31 mouse cellular contexts compared by ENCODE assay signal in the genomic region with DNA sequence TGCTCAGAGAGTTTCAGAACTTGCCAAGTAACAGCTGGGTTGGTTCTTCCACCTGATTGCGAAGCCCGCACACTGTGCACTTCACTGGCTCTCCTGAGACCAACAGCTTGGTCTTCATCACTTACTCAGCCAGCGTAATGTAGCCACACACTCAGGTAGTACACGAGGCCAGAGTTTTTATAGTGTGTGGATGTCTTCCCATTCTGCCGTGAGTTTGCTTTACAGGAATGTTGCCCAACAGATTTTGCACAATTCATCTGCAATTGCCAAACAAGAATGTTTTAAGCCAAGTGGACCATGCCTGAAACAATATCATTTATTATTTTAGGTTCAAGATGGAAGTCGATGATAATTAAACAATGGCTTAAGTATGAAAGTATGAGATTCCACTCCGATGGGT. TPM values are rescaled to one million over a fixed set of nuclear protein-coding genes. Genes with fewer than 3 reads are reported as not detected.
A peak's percentile ranks its signal among the peaks of the same experiment; 100 is the strongest.
DNase-seq lines count a peak whose midpoint lies in the region; ATAC-seq lines count a peak whose summit lies in the region.
"Had no signal": no experiment of that assay in that cellular context is flagged by ENCODE, and none has a peak within 500 bp of the region (broad histone marks: within the 10 kb centered on the region; RNA-seq: fewer than 3 reads in every experiment).

No protein-coding gene starts in this region.

- H3K9ac ChIP-seq in liver, embryonic 16.5 days (ENCODE audit: low read depth, low read length) = no peak overlapping the region
- H3K9ac ChIP-seq in liver, embryonic 11.5 days (ENCODE audit: low read depth, low read length) = no peak overlapping the region
- H3K9ac ChIP-seq: embryonic facial prominence, embryonic 13.5 days; intestine, embryonic 15.5 days; limb, embryonic 12.5 days; liver, embryonic 14.5 days; midbrain, embryonic 12.5 days; neural tube, embryonic 13.5 days had no signal

- DNase-seq in liver, embryonic 11.5 days (ENCODE audit: low spot score) = no peak
- DNase-seq in adipocyte (ENCODE audit: low spot score) = peak; percentile 77
- DNase-seq in fat pad, adult 2 months (ENCODE audit: extremely low read depth, low read depth, low spot score) = peak; percentile 87
- DNase-seq in gastrocnemius, adult 8-10 months (ENCODE audit: low spot score in 2 of 2) = no peak
- no peak for DNase-seq in hindbrain, embryonic 10.5 days (ENCODE audit: low spot score)
- DNase-seq: adrenal gland, postnatal 36 days; B cell, adult 2 months; cerebellum, adult 11 months; cerebellum, adult 9-10 months; cerebellum, postnatal 36 days; gastrocnemius, adult 2 months; heart, postnatal 14 days; kidney, adult 2 months; kidney, postnatal 36 days; right cerebral cortex, postnatal 4 days; thymus, adult 18-20 months; thymus, postnatal 36 days had no signal

- no peaks in the 10 kb centered on the region for H3K9me3 ChIP-seq in liver, embryonic 16.5 days (replicated peaks; ENCODE audit: control insufficient read depth, low read length)
- no peaks in the 10 kb centered on the region for H3K9me3 ChIP-seq in liver, embryonic 11.5 days (ENCODE audit: control insufficient read depth, low read length)
- no peaks in the 10 kb centered on the region for H3K9me3 ChIP-seq in hindbrain, embryonic 10.5 days
- H3K9me3 ChIP-seq: embryonic facial prominence, embryonic 13.5 days; intestine, embryonic 15.5 days; limb, embryonic 12.5 days; megakaryocyte, embryonic 14.5 days; midbrain, embryonic 12.5 days; neural tube, embryonic 13.5 days had no signal

- H3K4me3 ChIP-seq in liver, embryonic 16.5 days (ENCODE audit: low read depth, low read length) = no peak overlapping the region
- H3K4me3 ChIP-seq in liver, embryonic 11.5 days (ENCODE audit: low read depth, low read length) = no peak overlapping the region
- no peak overlapping the region for H3K4me3 ChIP-seq in hindbrain, embryonic 10.5 days
- H3K4me3 ChIP-seq: embryonic facial prominence, embryonic 13.5 days; gastrocnemius, adult 2 months; intestine, embryonic 15.5 days; layer of hippocampus, adult 2 months; left cerebral cortex, adult 2 months; limb, embryonic 12.5 days; megakaryocyte, embryonic 14.5 days; midbrain, embryonic 12.5 days; neural tube, embryonic 13.5 days had no signal

- no peaks in the 10 kb centered on the region for H3K36me3 ChIP-seq in liver, embryonic 16.5 days (ENCODE audit: control insufficient read depth, insufficient read depth)
- no peaks in the 10 kb centered on the region for H3K36me3 ChIP-seq in liver, embryonic 11.5 days (ENCODE audit: control insufficient read depth, insufficient read depth, low read length)
- no peaks in the 10 kb centered on the region for H3K36me3 ChIP-seq in hindbrain, embryonic 10.5 days
- H3K36me3 ChIP-seq: embryonic facial prominence, embryonic 13.5 days; intestine, embryonic 15.5 days; limb, embryonic 12.5 days; midbrain, embryonic 12.5 days; neural tube, embryonic 13.5 days had no signal

- no peak for ATAC-seq in liver, embryonic 16.5 days (ENCODE audit: low read depth)
- ATAC-seq in liver, embryonic 11.5 days (replicated peaks; ENCODE audit: low FRiP score) = no peak
- ATAC-seq in megakaryocyte, adult 5-6 weeks (ENCODE audit: poor library complexity, severe bottlenecking) = peak; percentile 53
- ATAC-seq: forebrain, embryonic 16.5 days; hindbrain, postnatal 0 days; intestine, embryonic 15.5 days had no signal

- no peaks in the 10 kb centered on the region for H3K4me1 ChIP-seq in liver, embryonic 16.5 days (ENCODE audit: control insufficient read depth, low read depth, low read length)
- H3K4me1 ChIP-seq in liver, embryonic 11.5 days (replicated peaks; ENCODE audit: control insufficient read depth, insufficient read depth, low read length) = no peaks in the 10 kb centered on the region
- peaks cover 7% of the 10 kb centered on the region; the same call in 1 of the 2 replicates for H3K4me1 ChIP-seq in hindbrain, embryonic 10.5 days (replicated peaks)
- H3K4me1 ChIP-seq: midbrain, embryonic 12.5 days; neural tube, embryonic 13.5 days had no signal

- WGBS in liver, embryonic 16.5 days (ENCODE audit: insufficient replicate concordance) = 67% methylated on average over 7 of the region's 7 CpGs
- 86% methylated on average over 7 of the region's 7 CpGs for WGBS in liver, embryonic 11.5 days
- 95% methylated on average over 7 of the region's 7 CpGs for WGBS in hindbrain, embryonic 10.5 days

- H3K27ac ChIP-seq in liver, embryonic 16.5 days (ENCODE audit: low read length) = 0 out of 2 replicates have a peak overlapping the region, but pooled peaks have one; percentile 38
- no peak overlapping the region for H3K27ac ChIP-seq in liver, embryonic 11.5 days (ENCODE audit: low read depth, low read length)
- H3K27ac ChIP-seq in hindbrain, embryonic 10.5 days = no peak overlapping the region
- H3K27ac ChIP-seq: embryonic facial prominence, embryonic 13.5 days; gastrocnemius, adult 2 months; hindbrain, postnatal 0 days; intestine, embryonic 15.5 days; layer of hippocampus, adult 2 months; left cerebral cortex, adult 2 months; limb, embryonic 12.5 days; liver, embryonic 14.5 days; midbrain, embryonic 12.5 days; neural tube, embryonic 13.5 days; stomach, postnatal 0 days had no signal

- no peaks in the 10 kb centered on the region for H3K27me3 ChIP-seq in liver, embryonic 16.5 days (ENCODE audit: control insufficient read depth, insufficient read depth, low read depth, low read length)
- H3K27me3 ChIP-seq in liver, embryonic 11.5 days (replicated peaks; ENCODE audit: control insufficient read depth, insufficient read depth, low read length) = no peaks in the 10 kb centered on the region
- H3K27me3 ChIP-seq in hindbrain, embryonic 10.5 days (ENCODE audit: insufficient read depth, poor library complexity, severe bottlenecking) = no peaks in the 10 kb centered on the region
- H3K27me3 ChIP-seq: embryonic facial prominence, embryonic 13.5 days; intestine, embryonic 15.5 days; limb, embryonic 12.5 days; megakaryocyte, embryonic 14.5 days; midbrain, embryonic 12.5 days; neural tube, embryonic 13.5 days had no signal

- H3K4me2 ChIP-seq in liver, embryonic 16.5 days (ENCODE audit: low read depth, low read length) = no peak overlapping the region
- H3K4me2 ChIP-seq in liver, embryonic 11.5 days = no peak overlapping the region
- H3K4me2 ChIP-seq: embryonic facial prominence, embryonic 13.5 days; intestine, embryonic 15.5 days; limb, embryonic 12.5 days; midbrain, embryonic 12.5 days; neural tube, embryonic 13.5 days had no signal

RNA-seq across cellular contexts. Expression of gene Tlr2, which starts 18.0 kb away (rescaled TPM):
- 2.5 and 3.0 TPM in 2 replicates for polyA plus RNA-seq in liver, embryonic 16.5 days (2015; fragmentation: Nextera tagmentation; extraction: Ambion mirVana)
- polyA plus RNA-seq in liver, embryonic 11.5 days (2014; fragmentation: Nextera tagmentation; extraction: Ambion mirVana) = 2.5 and 3.3 TPM in 2 replicates
- total RNA-seq in megakaryocyte, adult 5-6 weeks (2015) = 48.9 and 62.5 TPM in 2 replicates
- total RNA-seq in megakaryocyte, adult 5-6 weeks (2017) = 48.9 and 57.0 TPM in 2 replicates
- total RNA-seq in gastrocnemius, adult 8-10 months (2022) = under 1 TPM; 0.12 to 0.70 (median 0.37) TPM
- polyA plus RNA-seq in hindbrain, embryonic 10.5 days (2016; fragmentation: Nextera tagmentation; extraction: Ambion mirVana) = 1.1 and 1.6 TPM in 2 replicates

Comparison
In these comparisons a context has a peak if more than half of its experiments do, and no peak if none do; other contexts are left out.
1. DNase-seq: peak in adipocyte (single experiment) and fat pad, adult 2 months (single experiment); none in liver, embryonic 11.5 days (single experiment), gastrocnemius, adult 8-10 months (0 of 2) and hindbrain, embryonic 10.5 days (single experiment).